Mouse (Mus musculus): ENCODE results near the gene Tor2a.

Tor2a gene

DNA sequence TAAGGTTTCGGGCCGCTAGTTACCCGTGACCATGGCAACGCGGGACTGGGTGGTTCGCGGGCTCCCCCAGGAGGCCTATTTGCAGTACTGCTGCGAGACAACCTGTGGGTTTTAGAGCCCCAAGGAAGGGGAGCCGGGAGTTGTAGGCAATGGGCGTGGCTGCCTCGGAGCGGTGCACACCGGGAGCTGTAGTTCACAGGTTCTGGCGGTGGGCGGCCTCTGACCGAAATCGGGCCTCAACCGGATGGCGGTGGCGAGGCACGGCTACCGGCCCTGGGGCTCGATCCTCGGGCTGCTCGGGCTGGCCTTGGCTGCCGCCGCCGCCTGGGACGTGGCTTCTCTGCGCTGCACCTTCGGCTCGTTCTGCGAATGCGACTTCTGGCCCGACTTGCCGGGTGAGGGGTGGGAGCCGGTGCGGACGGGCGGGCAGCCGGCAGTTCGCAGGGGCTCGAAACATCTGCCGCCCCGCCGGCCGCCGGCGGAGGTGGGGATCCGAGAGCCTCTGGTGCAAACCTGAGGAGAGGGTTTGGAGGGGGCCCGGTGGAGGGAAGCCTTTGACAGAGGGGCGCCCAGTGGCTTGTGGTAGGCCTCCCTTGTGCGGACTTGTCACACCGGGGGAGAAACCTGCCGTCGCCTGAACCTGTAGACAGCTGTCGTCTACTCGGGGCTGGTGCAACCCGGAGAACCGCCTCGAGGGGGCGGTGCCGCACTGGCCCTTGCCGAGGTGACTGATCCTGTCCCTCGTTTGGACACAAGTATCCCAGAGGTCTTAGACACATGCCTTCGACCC, at the start of gene Tor2a:
TSS of gene Tor2a (plus strand) at position 179 of the 790 bp plus-strand sequence.
- DNase-seq (ENCODE audit: low read depth, low spot score) = peak; percentile 99

DNA sequence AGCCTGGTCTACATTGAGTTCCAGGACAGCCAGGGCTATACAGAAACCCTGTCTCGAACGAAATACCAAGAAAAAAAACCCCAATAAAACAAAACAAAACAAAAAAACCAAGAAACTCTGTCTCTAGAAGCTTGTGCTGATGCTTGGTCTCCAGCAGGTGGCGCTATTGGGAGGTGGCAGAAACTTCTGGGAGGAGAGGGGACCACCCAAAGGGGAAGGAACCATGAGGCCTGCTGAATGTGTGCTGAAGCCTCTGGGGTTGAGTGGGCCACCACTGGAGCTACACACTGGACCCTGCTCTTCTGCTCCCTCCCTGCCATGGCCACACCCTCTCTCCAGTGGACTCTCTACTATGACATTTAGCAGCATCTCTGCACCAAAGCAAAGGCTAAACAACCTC, 48.4 kb upstream of the Tor2a start:
- peak; percentile 79 for DNase-seq (ENCODE audit: low read depth, low spot score)

DNA sequence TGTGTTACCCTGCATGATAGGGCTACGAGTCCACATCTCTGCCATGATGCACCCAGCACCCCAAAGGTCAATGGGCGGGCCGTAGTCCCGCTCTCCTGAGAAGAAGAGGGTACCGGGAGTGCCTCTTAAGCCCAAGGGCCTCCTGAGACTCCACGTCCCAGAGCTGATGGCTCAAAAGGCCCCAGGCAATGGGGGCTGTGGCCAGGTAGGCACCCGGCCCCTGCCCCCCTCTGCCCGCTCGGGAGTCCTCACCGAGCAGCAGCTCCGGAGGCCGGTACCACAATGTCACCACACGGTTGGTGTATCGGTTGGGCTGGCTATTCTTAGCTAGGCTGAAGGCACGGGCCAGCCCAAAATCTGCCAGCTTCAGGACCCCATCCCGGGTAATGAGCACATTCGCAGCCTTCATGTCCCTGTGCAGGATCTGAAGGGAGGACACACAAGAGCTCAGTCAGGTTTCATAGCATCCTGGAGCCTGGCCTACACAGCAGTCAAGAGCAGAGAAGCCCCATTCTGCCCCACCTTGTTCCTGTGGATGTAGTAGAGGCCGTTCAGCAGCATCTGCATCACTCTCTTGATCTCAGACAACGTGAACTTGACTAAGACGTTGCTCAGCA, 47.4 kb upstream of the Tor2a start:
- no peak for DNase-seq (ENCODE audit: low read depth, low spot score)

DNA sequence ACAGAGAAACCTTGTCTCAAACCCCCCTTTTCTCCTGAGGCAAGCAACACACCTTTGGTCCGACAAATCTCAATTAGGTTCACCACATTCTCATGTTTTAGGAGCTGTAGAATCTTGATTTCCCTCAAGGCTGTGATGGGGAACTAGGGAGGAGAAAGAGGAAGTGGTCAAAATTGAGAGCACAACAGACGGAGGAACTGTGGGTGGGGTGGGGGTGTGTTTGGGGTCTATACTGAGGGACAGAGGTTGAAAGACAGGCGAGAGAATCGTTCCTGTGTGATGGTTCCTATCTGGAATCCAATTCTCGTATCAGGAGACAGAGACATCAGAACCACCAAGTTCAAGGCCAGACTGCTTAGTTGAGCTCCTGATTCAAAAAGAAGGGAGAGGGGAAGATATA, 46.6 kb upstream of the Tor2a start:
- DNase-seq (ENCODE audit: low read depth, low spot score) = no peak

DNA sequence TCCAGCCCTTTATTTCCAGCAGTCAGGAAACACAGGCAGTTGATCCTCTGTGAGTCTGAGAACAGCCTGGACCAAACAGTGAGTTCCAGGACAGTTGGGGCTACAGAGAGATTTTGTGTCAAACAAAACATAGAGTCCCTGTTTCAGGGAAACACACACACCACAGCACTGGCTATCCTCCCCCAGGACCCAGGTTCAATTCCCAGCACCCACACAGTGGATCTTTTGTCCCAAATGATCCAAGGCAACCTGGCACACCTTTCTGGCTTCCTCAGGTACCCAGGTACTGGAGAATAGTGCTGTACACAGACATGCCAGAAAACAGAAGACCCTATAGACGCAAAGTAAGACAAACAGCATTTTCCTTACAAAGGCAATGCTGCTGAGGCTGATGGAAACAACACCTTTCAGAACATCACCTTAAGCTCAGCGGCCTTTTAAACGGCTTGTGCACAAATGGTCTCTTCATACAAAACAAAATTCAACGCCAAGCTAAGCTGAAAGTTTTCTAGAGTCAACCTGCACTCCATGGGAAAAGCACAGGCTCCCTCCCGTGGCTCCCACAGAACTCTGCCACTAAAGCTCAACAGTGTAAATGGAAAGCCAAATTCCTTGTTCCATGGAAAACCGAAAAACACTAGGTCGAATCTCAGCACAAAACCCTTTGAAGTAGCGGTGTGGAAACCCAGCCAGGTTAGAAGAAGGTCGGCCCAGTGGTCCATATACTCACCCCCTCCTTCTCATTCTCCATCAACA, 45.6 kb upstream of the Tor2a start:
- peak; percentile 50 for DNase-seq (ENCODE audit: low read depth, low spot score)

DNA sequence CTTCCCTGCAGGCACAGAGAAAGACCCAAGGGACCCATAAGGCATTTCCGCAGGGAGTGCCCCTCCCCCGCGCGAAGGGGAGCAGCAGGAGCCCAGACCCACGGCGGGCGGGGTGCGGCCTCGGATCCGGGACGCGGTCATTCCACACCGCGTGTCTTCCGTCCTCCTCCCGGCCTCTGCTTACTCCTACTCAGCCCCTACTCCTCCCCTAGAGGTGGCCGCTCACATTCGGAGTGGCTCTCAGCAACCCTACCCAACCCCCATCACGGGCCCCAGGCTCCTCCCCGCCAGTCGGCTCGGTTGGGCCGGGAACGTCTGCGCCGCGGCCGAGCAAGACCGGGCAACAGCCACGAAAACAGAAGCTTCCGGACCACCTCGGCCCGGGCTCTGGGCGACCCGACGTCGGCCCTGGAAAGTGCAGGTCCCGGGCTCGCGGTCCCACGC, 44.9 kb upstream of the Tor2a start:
- peak; percentile 81 for DNase-seq (ENCODE audit: low read depth, low spot score)

DNA sequence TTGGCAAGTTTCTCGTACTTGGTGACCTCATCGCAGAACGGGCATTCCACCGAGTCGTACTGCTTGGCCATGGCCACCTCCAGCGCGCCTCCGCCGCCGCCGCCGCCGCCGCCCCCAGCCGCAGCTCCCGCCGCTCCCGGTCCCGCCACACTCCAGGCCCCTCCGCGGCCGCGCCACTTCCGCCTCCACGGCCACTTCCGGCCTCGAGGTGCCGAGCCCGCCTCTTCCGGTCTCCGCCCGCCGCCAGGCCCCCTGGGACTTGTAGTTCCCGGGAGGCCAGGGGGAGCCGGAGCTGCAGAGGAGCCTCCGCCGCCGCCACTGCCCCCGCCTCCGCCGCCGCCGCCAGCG, 44.5 kb upstream of the Tor2a start:
- DNase-seq (ENCODE audit: low read depth, low spot score) = peak; percentile 87

DNA sequence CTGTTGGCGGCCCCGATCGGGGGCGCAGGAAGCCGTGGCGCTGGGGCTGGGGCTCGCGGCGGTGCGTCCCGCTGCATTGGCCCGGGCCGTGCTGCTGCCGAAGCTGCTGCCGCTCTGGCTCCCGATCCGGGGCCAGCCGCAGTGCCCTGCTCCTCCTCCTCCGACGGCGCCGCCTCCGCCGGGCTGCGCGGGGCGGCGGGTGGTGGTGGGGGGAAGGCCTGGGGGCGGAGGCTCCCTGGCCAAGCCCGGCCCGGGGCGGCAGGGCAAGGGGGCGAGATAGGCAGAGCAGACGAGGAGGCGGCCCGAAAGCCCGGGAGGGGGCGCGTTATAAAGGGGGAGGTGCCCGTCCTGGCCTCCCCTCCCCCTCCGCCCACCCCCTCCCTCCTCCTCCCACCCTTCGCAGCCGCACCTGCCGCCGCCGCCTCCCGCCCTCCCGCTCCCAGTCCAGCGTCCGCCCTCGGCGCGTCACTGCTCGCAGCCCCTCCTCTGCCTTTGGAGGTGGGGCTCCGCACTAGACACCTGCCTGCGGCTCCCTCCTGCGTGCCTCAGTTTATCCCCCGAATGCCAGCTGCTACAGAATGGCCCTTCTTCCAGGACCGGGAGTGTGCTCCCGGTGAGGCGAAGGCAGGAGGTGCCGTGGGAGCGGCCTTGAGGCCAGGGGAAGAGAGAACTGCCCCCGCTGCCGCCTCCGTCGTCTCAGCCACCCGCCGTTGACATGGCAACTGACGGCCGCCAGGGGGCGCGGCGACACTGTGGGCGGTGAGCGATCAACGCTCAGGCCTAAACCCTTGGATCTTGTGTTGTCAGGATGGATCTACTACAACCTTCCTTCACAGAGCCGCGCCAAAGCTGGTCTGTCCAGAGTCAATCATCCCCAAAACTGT, 43.9 kb upstream of the Tor2a start, which contains the start of gene Cdk9:
TSS of gene Cdk9 (minus strand) at position 143 of the 884 bp plus-strand sequence.
- DNase-seq (ENCODE audit: low read depth, low spot score) = peak; percentile 92

DNA sequence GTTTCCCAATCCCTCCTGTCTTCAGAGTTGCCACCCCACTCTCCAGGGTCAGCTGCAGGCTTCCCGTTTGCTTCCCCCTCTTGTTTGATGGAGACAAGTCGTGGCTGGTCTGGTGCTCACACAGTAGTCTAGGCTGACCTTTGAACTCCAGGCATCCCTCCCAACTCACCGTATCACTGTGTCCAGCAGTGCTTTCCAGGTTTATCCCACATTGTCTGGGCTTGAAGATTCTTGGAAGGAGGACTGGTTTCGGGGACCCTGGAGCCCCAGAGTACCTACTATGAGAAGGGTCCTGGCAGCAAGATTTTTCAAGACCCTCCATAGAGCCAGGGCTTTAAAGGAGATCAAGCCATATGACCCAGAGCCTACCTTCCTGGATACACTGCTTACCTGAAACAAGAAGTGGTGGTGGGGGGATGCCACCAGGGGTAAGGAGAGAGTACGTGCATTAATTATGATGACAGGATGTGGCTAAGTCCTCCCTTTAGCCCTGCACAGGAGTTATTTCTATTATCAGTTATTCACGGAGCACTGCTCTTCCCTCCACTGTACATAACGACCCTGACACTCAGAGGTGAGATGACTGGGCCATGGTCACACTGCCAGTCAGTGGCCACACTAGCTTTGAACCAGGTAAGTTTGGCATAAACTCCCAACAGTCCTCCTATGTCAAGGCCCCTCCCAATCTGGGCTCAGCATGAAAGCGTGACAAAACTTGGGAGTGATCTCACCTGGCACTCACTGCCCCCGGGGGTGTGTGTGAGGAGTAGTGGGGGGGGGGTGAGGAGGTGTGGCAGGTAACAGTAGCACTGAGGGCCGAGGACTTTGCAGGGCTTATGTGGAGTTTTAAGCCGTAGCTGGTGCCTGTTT, 42.7 kb upstream of the Tor2a start:
- no peak for DNase-seq (ENCODE audit: low read depth, low spot score)

DNA sequence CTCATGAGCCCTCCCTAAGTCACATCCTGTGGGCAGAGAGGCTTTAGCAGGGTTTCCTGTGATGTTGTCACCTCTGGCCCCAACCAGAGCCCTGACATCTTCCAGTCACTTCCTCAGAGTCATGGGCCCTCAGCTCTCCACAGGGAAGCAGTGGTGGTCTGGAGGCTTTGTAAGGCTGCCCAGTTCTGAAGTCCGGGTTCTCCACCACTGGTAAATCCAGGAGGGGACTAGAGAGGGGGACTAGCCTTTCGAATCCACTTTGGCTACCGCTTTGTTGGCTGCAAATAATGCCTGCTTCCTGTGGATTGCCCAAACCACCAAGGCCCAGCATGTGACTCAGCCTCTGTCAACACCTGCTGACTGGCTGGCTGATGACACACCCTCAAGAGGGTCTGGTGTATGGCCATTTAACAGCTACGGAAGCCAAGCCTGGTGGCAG, 42.0 kb upstream of the Tor2a start:
- peak; percentile 88 for DNase-seq (ENCODE audit: low read depth, low spot score)

DNA sequence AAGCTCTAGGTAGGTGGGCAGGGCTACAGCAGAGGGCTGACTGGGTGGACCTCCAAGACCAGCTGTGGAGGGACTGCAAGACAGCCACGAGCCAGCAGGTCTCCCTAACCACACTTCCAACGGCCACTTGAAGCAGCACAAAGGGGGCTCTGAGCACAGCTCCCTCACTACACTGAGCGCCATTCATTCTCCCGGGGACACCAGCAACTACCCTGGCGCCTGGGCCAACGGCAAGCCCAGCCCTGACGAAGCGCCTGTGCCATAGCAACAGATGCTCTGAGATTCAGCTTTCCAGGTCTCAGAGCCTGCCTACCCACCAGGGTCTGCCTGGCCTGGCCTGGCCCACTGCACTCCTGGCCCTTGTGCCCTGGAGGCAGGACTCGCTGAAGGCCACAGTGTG, 38.3 kb upstream of the Tor2a start:
- DNase-seq (ENCODE audit: low read depth, low spot score) = no peak

DNA sequence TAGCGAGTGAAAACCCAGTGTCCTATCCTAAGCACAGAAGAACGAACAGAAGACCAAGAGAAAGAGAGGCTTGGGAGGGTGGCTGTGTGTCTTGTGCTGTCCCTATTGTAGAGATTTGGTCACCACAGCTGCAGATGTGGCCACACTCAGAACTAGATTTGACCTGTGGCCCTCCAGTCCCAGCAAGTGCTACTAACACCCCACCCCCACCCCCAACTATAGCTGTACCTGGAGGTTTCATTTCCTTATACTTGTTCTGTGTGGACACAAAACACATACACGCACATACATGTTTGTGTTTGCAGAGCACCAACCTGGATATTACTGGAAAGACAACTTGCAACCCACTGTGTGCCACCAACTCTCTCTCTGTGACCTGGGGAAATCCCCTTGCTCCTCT, 37.0 kb upstream of the Tor2a start:
- DNase-seq (ENCODE audit: low read depth, low spot score) = no peak

DNA sequence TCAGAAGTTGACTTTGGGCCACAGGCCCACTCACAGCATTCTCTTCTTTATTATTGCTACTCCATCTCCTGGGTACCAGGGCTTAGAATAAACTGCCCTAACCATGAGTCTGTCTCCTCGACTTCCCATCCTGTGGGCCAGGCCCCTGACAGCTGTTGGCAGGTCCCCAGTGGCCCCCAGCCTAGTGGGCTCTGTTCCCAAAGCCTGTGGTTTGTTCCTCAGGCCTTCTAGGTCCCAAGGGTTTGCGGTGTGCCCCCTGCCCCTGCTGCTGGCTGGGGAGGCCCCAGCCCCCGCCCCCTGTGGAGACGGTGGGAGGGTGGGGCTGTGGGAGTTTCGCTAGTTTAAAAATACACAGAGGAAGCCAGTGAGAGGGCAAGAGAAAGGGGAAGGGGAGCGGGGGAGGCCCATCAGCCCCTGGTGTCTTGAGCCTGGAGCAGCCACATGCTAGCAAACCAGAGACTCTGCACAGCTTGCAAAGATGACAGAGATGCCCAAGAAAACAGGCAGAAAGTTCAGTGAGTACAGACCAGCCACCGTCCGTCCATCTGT, 36.3 kb upstream of the Tor2a start, which contains the start of gene Sh2d3c:
TSS of gene Sh2d3c (plus strand) at position 375 of the 549 bp plus-strand sequence.
- peak; percentile 76 for DNase-seq (ENCODE audit: low read depth, low spot score)

DNA sequence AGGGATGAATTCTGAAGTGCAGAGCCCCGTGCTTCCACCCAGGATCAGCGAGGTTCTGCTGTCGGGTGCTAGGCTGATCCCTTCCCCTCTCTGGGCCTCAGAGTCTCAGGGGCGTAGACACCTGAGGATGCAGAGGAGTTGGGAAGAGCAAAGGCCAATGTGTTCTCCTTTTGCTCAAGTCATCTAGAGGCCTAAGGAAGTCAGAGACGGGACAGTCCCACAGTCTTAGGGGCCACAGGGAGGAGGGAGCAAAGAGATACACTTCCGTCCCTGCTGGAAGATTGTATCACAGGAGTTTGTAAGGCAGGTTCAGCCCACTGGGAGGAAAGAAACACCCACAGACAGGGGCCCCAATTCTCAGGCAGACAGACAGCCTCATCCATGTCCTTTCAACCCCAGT, 35.0 kb upstream of the Tor2a start:
- DNase-seq (ENCODE audit: low read depth, low spot score) = no peak

DNA sequence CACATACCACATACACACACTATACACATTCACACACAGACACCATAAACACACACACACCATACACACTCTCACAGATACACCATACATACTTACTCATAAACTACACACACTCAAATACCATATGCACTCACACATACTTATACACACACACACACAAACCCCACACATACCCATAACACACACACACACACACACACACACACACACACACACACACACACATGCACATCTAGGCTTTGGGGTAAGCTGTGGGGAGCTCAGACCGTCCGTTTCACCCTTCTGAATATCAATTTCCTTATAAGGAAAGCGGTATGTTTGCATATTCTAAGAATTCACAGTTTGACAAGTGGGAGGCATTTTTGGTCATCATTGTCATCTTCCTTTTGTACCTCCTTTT, 34.5 kb upstream of the Tor2a start:
- no peak for DNase-seq (ENCODE audit: low read depth, low spot score)

DNA sequence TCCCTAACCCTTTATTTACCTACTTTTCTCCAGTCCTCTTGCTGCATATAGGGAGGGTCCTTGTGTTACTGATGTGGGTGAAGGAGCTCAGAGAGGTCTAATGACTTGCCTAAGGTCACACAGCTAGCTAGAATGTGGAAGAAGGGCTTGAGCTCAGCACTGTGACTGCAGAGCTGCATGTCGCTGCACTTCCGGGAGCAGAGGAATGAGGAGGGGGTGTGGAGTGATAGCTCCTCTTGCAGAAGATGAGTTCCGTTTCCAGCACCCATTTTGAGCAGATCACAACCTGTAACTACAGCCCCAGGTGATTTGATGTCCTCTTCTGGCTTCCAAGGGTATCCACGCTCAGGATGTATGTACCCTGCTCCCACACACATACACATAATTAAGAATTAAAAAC, 32.9 kb upstream of the Tor2a start:
- DNase-seq (ENCODE audit: low read depth, low spot score) = no peak

DNA sequence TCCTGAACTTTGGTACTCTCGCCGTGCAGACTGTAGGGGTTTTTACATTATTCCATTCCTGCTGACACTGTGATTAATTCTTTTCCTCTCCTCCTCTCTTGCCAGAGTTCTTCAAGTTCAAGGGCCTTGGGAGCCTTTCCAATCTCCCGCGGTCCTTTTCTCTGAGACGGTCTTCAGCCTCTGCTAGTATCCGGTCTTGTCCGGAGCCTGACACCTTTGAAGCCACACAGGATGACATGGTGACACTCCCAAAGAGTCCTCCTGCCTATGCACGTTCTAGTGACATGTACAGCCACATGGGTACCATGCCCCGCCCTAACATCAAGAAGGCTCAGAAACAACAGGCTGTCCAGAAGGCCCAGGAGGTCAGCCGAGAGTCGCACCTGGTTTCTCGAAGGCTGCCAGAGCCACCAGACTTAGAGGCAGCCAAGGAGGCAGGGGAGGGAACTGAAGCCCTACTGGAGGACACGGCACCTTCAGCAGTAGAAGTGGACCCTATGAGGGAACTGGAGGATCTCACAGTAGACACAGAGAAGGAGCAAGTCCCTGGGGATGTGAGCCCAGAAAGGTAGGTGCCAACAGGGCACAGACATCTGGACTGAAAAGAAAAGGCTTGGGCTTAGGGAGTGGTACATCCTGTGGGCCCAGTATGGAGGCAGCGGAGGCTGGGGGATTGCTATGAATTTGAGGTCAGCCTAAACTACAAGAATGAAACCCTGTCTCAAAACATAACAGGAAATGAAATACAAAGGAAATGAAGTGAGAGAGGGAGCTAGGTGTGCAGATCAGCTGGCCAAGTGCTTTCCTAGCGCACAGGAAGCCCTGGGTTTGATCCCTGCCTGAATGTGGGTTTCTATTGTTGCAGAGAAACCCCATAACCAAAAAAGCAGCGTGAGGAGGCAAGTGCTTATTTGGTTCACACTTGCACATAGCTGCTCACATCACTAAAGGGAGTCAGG, 31.9 kb upstream of the Tor2a start:
- DNase-seq (ENCODE audit: low read depth, low spot score) = no peak

DNA sequence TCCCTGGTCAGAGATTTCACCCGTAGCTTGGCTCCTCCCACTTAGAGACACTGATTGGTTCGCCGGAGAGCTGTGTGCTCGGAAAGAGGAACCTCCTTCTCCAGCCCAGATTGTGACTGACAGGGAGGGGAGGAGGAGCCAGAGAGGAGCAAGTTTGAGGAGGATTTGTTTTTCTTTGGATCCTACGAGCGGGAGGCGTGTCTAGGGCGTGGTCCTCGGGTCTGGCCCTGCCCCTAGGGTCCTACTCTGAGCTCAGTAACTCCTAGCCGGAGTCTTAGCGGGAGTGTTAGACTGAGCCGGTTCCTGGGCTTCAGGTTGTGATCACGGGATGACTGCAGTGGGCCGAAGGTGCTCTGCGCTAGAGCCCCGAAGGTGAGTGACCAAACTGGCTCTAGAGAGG, 29.6 kb upstream of the Tor2a start:
- peak; percentile 91 for DNase-seq (ENCODE audit: low read depth, low spot score)

DNA sequence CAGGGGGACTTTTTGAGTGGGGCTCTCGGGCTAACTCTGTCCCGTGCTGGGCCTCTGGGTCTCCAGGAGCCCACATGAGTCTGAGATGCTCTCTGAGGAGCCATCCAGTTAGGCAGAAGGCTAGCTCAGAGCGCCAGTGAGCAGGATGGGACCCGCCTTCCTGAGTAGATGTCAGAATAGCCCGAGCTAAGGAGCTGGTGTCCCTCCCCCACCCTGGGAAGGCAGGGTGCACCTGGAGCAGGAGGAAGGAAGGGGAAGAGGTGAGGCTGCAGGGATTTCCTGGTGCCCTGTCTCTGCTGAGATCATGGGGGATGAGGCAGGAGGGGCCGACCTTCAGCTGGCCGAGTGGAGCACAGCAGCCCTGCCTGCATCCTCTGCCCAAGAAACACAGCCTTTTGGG, 28.6 kb upstream of the Tor2a start:
- DNase-seq (ENCODE audit: low read depth, low spot score) = no peak

All from 3T3-L1 (cell line).